9 mouse cellular contexts compared by ENCODE assay signal in genomic region chr12:12904086-12904485, GRCm38 (mm10). TPM values are rescaled to one million over a fixed set of nuclear protein-coding genes. Genes with fewer than 3 reads are reported as not detected.
DNase-seq lines count a peak whose midpoint lies in the region; ATAC-seq lines count a peak whose summit lies in the region.
"Had no signal": no experiment of that assay in that cellular context is flagged by ENCODE, and none has a peak within 500 bp of the region (broad histone marks: within the 10 kb centered on the region; RNA-seq: fewer than 3 reads in every experiment).

No protein-coding gene starts in this region.

- H3K36me3 ChIP-seq in heart, embryonic 12.5 days: no peaks in the 10 kb centered on the region
- no peaks in the 10 kb centered on the region for H3K36me3 ChIP-seq in limb, embryonic 12.5 days

- H3K9me3 ChIP-seq in heart, embryonic 12.5 days (replicated peaks): no peaks in the 10 kb centered on the region
- no peaks in the 10 kb centered on the region; the same call in 1 of the 2 replicates for H3K9me3 ChIP-seq in limb, embryonic 12.5 days

- no peak for DNase-seq in heart, adult 8-10 months (ENCODE audit: low spot score)
- peak; percentile 13 for DNase-seq in retina, postnatal 7 days (ENCODE audit: low read depth, low spot score)
- no peak for DNase-seq in retina, embryonic 14.5 days (ENCODE audit: low spot score)
- DNase-seq in cerebellum, adult 9-11 months: no peak
- no peak for DNase-seq in right cerebral cortex, postnatal 4 days
- DNase-seq in c-Kit-positive CD71-positive TER-119-positive erythroid progenitor cells, embryonic 14.5 days (ENCODE audit: low spot score): no peak

- no peak overlapping the region for H3K27ac ChIP-seq in heart, embryonic 12.5 days (ENCODE audit: poor library complexity, severe bottlenecking)
- H3K27ac ChIP-seq in limb, embryonic 12.5 days: peak overlapping the region; percentile 78
- H3K27ac ChIP-seq: macrophage had no signal

- no peaks in the 10 kb centered on the region for H3K27me3 ChIP-seq in heart, embryonic 12.5 days (replicated peaks)
- no peaks in the 10 kb centered on the region for H3K27me3 ChIP-seq in limb, embryonic 12.5 days

- H3K4me2 ChIP-seq in heart, embryonic 12.5 days: peak overlapping the region; percentile 69
- peak overlapping the region; percentile 60 for H3K4me2 ChIP-seq in limb, embryonic 12.5 days

- peak overlapping the region; percentile 57; the same call in 1 of the 2 replicates for H3K9ac ChIP-seq in heart, embryonic 12.5 days
- peak overlapping the region; percentile 60 for H3K9ac ChIP-seq in limb, embryonic 12.5 days (replicated peaks)

- peaks cover 13% of the 10 kb centered on the region for H3K4me1 ChIP-seq in heart, embryonic 12.5 days (replicated peaks)
- peaks cover 29% of the 10 kb centered on the region for H3K4me1 ChIP-seq in limb, embryonic 12.5 days (replicated peaks)

- 20% methylated on average over 1 of the region's 1 CpGs for WGBS in heart, embryonic 12.5 days
- 33% methylated on average over 1 of the region's 1 CpGs for WGBS in limb, embryonic 12.5 days

- peak overlapping the region; percentile 38 for H3K4me3 ChIP-seq in heart, embryonic 12.5 days
- H3K4me3 ChIP-seq in limb, embryonic 12.5 days (replicated peaks): 0 out of 2 replicates have a peak overlapping the region, but pooled peaks have one; percentile 27

- ATAC-seq in heart, embryonic 12.5 days (ENCODE audit: insufficient number of reproducible peaks, low FRiP score): no peak
- no peak for ATAC-seq in limb, embryonic 12.5 days (ENCODE audit: insufficient number of reproducible peaks, insufficient read depth, low FRiP score, low TSS enrichment, low read depth)

RNA-seq across cellular contexts. Expression of gene Mycn, which starts 37.6 kb away (rescaled TPM):
- 75.0 and 75.6 TPM in 2 replicates for polyA plus RNA-seq in heart, embryonic 12.5 days (2016; fragmentation: Nextera tagmentation; extraction: Ambion mirVana)
- 1 to 10 TPM; 1.5 to 5.8 (median 3.6) TPM for total RNA-seq in heart, adult 8-10 months (2022)
- 115 and 129 TPM in 2 replicates for polyA plus RNA-seq in limb, embryonic 12.5 days (2016; fragmentation: Nextera tagmentation; extraction: Ambion mirVana)
- polyA plus RNA-seq: macrophage had no signal
